Mouse (Mus musculus) CH12.LX (cell line): ENCODE measurements at regions not wholly inside any gene's neighbourhood (a gene's known extent, or its start where the extent isn't known, plus 50 kb on each side); places are given as distances from the start of the nearest gene placed in this dataset.

Experiments
- CHD1 ChIP-seq: IDR thresholded peaks from 2 replicates; pipeline ENCODE4 v1.6.1; 2012; ENCODE audit warnings: low read depth, low read length, improper control_type of control experiment, inconsistent platforms
- CTCF ChIP-seq, 2 experiments: IDR thresholded peaks in 1 of 2; conservative IDR thresholded peaks in 1 of 2; 2 replicates each; pipeline ENCODE4 v1.5.1; 2011 to 2012; ENCODE audit warnings: low read depth in 2 of 2, low read length in 2 of 2, improper control_type of control experiment in 1 of 2, inconsistent platforms in 1 of 2, mild to moderate bottlenecking in 1 of 2, moderate library complexity in 1 of 2
- ELF1 ChIP-seq: IDR thresholded peaks from 2 replicates; pipeline ENCODE4 v1.6.1; 2014; ENCODE audit warnings: low read depth, mild to moderate bottlenecking, inconsistent platforms, low read length, improper control_type of control experiment
- EP300 ChIP-seq: IDR thresholded peaks from 2 replicates; pipeline ENCODE4 v1.6.1; 2011; ENCODE audit warnings: low read length, improper control_type of control experiment
- ETS1 ChIP-seq: conservative IDR thresholded peaks from 2 replicates; pipeline ENCODE4 v1.6.1; 2012; ENCODE audit warnings: low read depth, mild to moderate bottlenecking, inconsistent platforms, low read length, improper control_type of control experiment, moderate library complexity
- HCFC1 ChIP-seq: IDR thresholded peaks from 2 replicates; pipeline ENCODE4 v1.6.1; 2012; ENCODE audit warnings: low read depth, mild to moderate bottlenecking, inconsistent platforms, low read length, improper control_type of control experiment
- JUND ChIP-seq: conservative IDR thresholded peaks from 2 replicates; pipeline ENCODE4 v1.6.1; 2011; ENCODE audit warnings: low read depth, low read length, improper control_type of control experiment
- MAX ChIP-seq: IDR thresholded peaks from 2 replicates; pipeline ENCODE4 v1.6.1; 2011; ENCODE audit warnings: low read length, improper control_type of control experiment
- NRF1 ChIP-seq: IDR thresholded peaks from 2 replicates; pipeline ENCODE4 v1.6.1; 2014; ENCODE audit warnings: low read depth, mild to moderate bottlenecking, inconsistent platforms, low read length, improper control_type of control experiment, moderate library complexity
- POLR2A ChIP-seq: IDR thresholded peaks from 2 replicates; pipeline ENCODE4 v1.6.1; 2011; ENCODE audit warnings: low read depth, mild to moderate bottlenecking, improper control_type of control experiment, low read length
- TBP ChIP-seq: conservative IDR thresholded peaks from 2 replicates; pipeline ENCODE4 v1.6.1; 2011; ENCODE audit warnings: low read depth, low read length, improper control_type of control experiment
- USF1 ChIP-seq: IDR thresholded peaks from 2 replicates; pipeline ENCODE4 v1.6.1; 2014; ENCODE audit warnings: low read depth, mild to moderate bottlenecking, inconsistent platforms, low read length, improper control_type of control experiment
- ZMIZ1 ChIP-seq: IDR thresholded peaks from 2 replicates; pipeline ENCODE4 v1.6.1; 2012; ENCODE audit warnings: low read depth, mild to moderate bottlenecking, inconsistent platforms, low read length, improper control_type of control experiment

DNA sequence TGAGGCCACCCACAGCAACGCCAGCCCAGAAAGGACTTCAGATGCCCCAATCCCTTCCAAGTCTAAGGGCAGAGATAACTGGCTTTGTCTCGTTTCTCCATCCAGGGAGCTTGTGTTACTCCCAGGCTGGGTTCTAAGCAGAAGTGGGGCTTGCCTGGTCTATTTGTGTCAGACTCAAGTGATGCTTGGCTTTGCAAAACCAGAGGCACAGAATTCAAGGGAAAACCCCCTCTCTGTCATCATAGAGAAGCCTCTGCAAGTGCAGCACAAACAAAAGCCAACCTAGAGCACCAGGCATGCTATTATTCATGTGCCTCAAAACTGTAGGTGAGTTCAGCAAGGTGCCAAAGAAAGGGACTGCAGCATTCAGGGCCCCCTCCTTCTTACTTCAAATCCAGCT is 284.9 kb downstream of the Irs2 start:
- TF ChIP-seq CTCF (conservative IDR thresholded peaks at IDR 0.05 in 1 of 2, IDR thresholded peaks at IDR 0.05 in 1 of 2; ENCODE audit: low read depth in 2 of 2, low read length in 2 of 2) (no peak), POLR2A (peak; percentile 45), USF1 (no peak), CHD1 (no peak), ELF1 (no peak), ETS1 (peak; percentile 71), TBP (peak; percentile 71), MAX (0 out of 2 replicates have a peak, but pooled peaks have one; percentile 37), EP300 (peak; percentile 75; the same call in 1 of the 2 replicates), ZMIZ1 (no peak), HCFC1 (peak; percentile 19; the same call in 1 of the 2 replicates), JUND (no peak), NRF1 (no peak)
